Mouse (Mus musculus) embryo, embryonic 10 days (tissue): ENCODE measurements at regions not wholly inside any gene's neighbourhood (a gene's known extent, or its start where the extent isn't known, plus 50 kb on each side); places are given as distances from the start of the nearest gene placed in this dataset.
A peak's percentile ranks its signal among the peaks of the same experiment; 100 is the strongest.

ENCODE experiments used
- DNase-seq: peaks from one replicate; pipeline ENCODE4 v3.0.0-alpha.2; 2015; ENCODE audit warnings: low spot score

DNA sequence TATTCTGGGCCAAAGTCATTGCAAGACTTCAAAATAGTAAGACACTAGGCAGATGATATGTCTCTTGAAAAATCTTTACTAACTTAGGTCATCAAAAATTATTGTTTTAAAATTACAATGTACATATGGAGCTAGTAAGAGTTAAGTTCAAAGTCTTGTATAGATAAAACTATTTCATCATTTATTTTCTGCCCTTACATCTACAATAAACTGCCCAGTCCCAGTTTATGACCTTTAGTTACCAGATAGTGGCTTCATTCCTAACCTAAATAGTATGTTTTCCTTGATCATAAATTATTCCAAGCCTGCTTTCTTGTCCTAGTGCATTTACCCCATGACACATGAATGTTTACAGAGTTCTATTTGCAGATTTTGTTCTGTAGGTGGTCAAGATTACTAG lies 72.9 kb downstream of the Manea start:
- no peak for DNase-seq

- DNase-seq: peak; percentile 7
These were observed 87.3 kb downstream of the Manea start for GRCm38 (mm10) chr4:26259230-26260029.

- no peak for DNase-seq
These were observed 90.8 kb downstream of the Manea start for GRCm38 (mm10) chr4:26255889-26256288.

GRCm38 (mm10) chr4:26247925-26248856 lies 98.5 kb downstream of the Manea start:
- DNase-seq: peak; percentile 88

- no peak for DNase-seq
These were observed 123.4 kb downstream of the Manea start for GRCm38 (mm10) chr4:26223267-26223666.
